9 mouse cellular contexts compared by ENCODE assay signal in genomic region chr17:35425474-35425873, GRCm38 (mm10). TPM values are rescaled to one million over a fixed set of nuclear protein-coding genes. Genes with fewer than 3 reads are reported as not detected.
DNase-seq lines count a peak whose midpoint lies in the region; ATAC-seq and TF ChIP-seq lines count a peak whose summit lies in the region.
"Not testable (repeated sequence)": the region's sequence is repeated elsewhere in the genome, so short reads cannot be mapped to it uniquely, and the experiment has no call there.
"Had no signal": no experiment of that assay in that cellular context is flagged by ENCODE, and none has a peak within 500 bp of the region (broad histone marks: within the 10 kb centered on the region; RNA-seq: fewer than 3 reads in every experiment).

No protein-coding gene starts in this region.

- not testable (repeated sequence) for H3K36me3 ChIP-seq in hindbrain, embryonic 15.5 days; limb, embryonic 10.5 days; lung, embryonic 14.5 days (ENCODE audit: insufficient read depth); stomach, postnatal 0 days (ENCODE audit: control insufficient read depth, insufficient read depth, low read length)

- intact Hi-C loops in gastrocnemius, adult 2 months (cut with DNase I), result not testable (repeated sequence)

- peak; percentile 77 for DNase-seq in CD4-positive helper T cell, adult 2 months (ENCODE audit: low read depth, low spot score)
- DNase-seq in embryo, embryonic 11 days, result peak; percentile 28
- DNase-seq in gastrocnemius, adult 2 months, result not testable (repeated sequence)
- peak; percentile 61 for DNase-seq in limb, embryonic 10.5 days (ENCODE audit: low spot score)
- peak; percentile 34 for DNase-seq in lung, embryonic 14.5 days
- peak; percentile 69 for DNase-seq in naive thymus-derived CD4-positive, alpha-beta T cell, adult 2 months (ENCODE audit: low read depth)
- DNase-seq in stomach, postnatal 0 days (ENCODE audit: low spot score), result peak; percentile 37

- H3K4me2 ChIP-seq in hindbrain, embryonic 15.5 days, result peak overlapping the region; percentile 72
- peak overlapping the region; percentile 63 for H3K4me2 ChIP-seq in lung, embryonic 14.5 days
- peak overlapping the region; percentile 53 for H3K4me2 ChIP-seq in stomach, postnatal 0 days (replicated peaks; ENCODE audit: low read depth)

- H3K9ac ChIP-seq in hindbrain, embryonic 15.5 days; lung, embryonic 14.5 days; stomach, postnatal 0 days (ENCODE audit: low read length): not testable (repeated sequence)

- WGBS in hindbrain, embryonic 15.5 days, result 17% methylated on average over 27 of the region's 28 CpGs
- WGBS in limb, embryonic 10.5 days, result 12% methylated on average over 28 of the region's 28 CpGs
- 15% methylated on average over 28 of the region's 28 CpGs for whole genome bisulfite sequencing in lung, embryonic 14.5 days
- WGBS in stomach, postnatal 0 days, result 22% methylated on average over 27 of the region's 28 CpGs

- ATAC-seq in hindbrain, embryonic 15.5 days (ENCODE audit: low FRiP score, low read depth), result peak; percentile 42; the same call in 1 of the 2 replicates
- peak; percentile 42; the same call in 1 of the 2 replicates for ATAC-seq in lung, embryonic 14.5 days (ENCODE audit: insufficient read depth)
- ATAC-seq in stomach, postnatal 0 days (ENCODE audit: low FRiP score, low TSS enrichment), result 0 out of 2 replicates have a peak, but pooled peaks have one; percentile 22

- not testable (repeated sequence) for TF ChIP-seq EP300 in stomach, postnatal 0 days (optimal IDR thresholded peaks at IDR 0.05)

- TF ChIP-seq CTCF in gastrocnemius, adult 2 months (IDR thresholded peaks at IDR 0.05); stomach, postnatal 0 days (IDR thresholded peaks at IDR 0.05; ENCODE audit: low read depth): not testable (repeated sequence)
- TF ChIP-seq CTCF in lung, embryonic 14.5 days (IDR thresholded peaks at IDR 0.05; ENCODE audit: low read depth), result 0 out of 2 replicates have a peak, but pooled peaks have one; percentile 9

- peak overlapping the region; percentile 64 for H3K4me3 ChIP-seq in gastrocnemius, adult 2 months
- H3K4me3 ChIP-seq in hindbrain, embryonic 15.5 days, result peak overlapping the region; percentile 40
- H3K4me3 ChIP-seq in limb, embryonic 10.5 days, result peak overlapping the region; percentile 44
- H3K4me3 ChIP-seq in lung, embryonic 14.5 days (ENCODE audit: low read depth, low read length), result peak overlapping the region; percentile 34
- peak overlapping the region; percentile 35; the same call in 1 of the 2 replicates for H3K4me3 ChIP-seq in stomach, postnatal 0 days (ENCODE audit: low read depth, low read length)

- H3K4me1 ChIP-seq in hindbrain, embryonic 15.5 days (replicated peaks); lung, embryonic 14.5 days (ENCODE audit: insufficient read depth); stomach, postnatal 0 days (replicated peaks; ENCODE audit: control insufficient read depth, insufficient read depth): not testable (repeated sequence)
- H3K4me1 ChIP-seq in limb, embryonic 10.5 days, result peaks cover 11% of the 10 kb centered on the region

- H3K9me3 ChIP-seq in hindbrain, embryonic 15.5 days; limb, embryonic 10.5 days (replicated peaks); lung, embryonic 14.5 days (ENCODE audit: low read depth, low read length); stomach, postnatal 0 days (ENCODE audit: control insufficient read depth, low read length): not testable (repeated sequence)

- H3K27me3 ChIP-seq in hindbrain, embryonic 15.5 days, result peaks cover 26% of the 10 kb centered on the region
- peaks cover 48% of the 10 kb centered on the region for H3K27me3 ChIP-seq in limb, embryonic 10.5 days (ENCODE audit: low read depth, poor library complexity, severe bottlenecking)
- H3K27me3 ChIP-seq in lung, embryonic 14.5 days (ENCODE audit: insufficient read depth, low read length), result peaks cover 25% of the 10 kb centered on the region
- H3K27me3 ChIP-seq in stomach, postnatal 0 days (ENCODE audit: control insufficient read depth, insufficient read depth, low read length), result not testable (repeated sequence)

- H3K27ac ChIP-seq in gastrocnemius, adult 2 months; hindbrain, embryonic 15.5 days (replicated peaks); limb, embryonic 10.5 days; lung, embryonic 14.5 days (ENCODE audit: low read depth); stomach, postnatal 0 days (replicated peaks): not testable (repeated sequence)

RNA-seq across cellular contexts. Expression of gene H2-Q6, which starts 0.8 kb away (rescaled TPM):
- total RNA-seq in gastrocnemius, adult 2 months (2021), result under 1 TPM in 1 of 2 experiments, not detected in 1; 0.18 TPM
- polyA plus RNA-seq in hindbrain, embryonic 15.5 days (2015; fragmentation: Nextera tagmentation; extraction: Ambion mirVana), result 0.60 and 1.5 TPM in 2 replicates
- polyA plus RNA-seq in limb, embryonic 10.5 days (2016; fragmentation: Nextera tagmentation; extraction: Ambion mirVana), result 2.6 and 3.8 TPM in 2 replicates
- 0.54 and 0.61 TPM in 2 replicates for polyA plus RNA-seq in lung, embryonic 14.5 days (2014; fragmentation: Nextera tagmentation; extraction: Ambion mirVana)
- polyA plus RNA-seq in stomach, postnatal 0 days (2015; fragmentation: Nextera tagmentation; extraction: Ambion mirVana), result 0.22 and 0.35 TPM in 2 replicates
- total RNA-seq: layer of hippocampus, postnatal 14 days had no signal

RNA-seq across cellular contexts. Expression of gene H2-Q7, which starts 13.5 kb away (rescaled TPM):
- under 1 TPM; 0.61 to 0.82 TPM for total RNA-seq in gastrocnemius, adult 2 months (2021)
- 3.8 and 4.1 TPM in 2 replicates for polyA plus RNA-seq in hindbrain, embryonic 15.5 days (2015; fragmentation: Nextera tagmentation; extraction: Ambion mirVana)
- polyA plus RNA-seq in limb, embryonic 10.5 days (2016; fragmentation: Nextera tagmentation; extraction: Ambion mirVana), result 24.7 and 28.4 TPM in 2 replicates
- 6.9 and 7.3 TPM in 2 replicates for polyA plus RNA-seq in lung, embryonic 14.5 days (2014; fragmentation: Nextera tagmentation; extraction: Ambion mirVana)
- 0.96 and 1.2 TPM in 2 replicates for polyA plus RNA-seq in stomach, postnatal 0 days (2015; fragmentation: Nextera tagmentation; extraction: Ambion mirVana)

RNA-seq across cellular contexts. Expression of gene H2-Q10, which starts 44.4 kb away (rescaled TPM):
- total RNA-seq in gastrocnemius, adult 2 months (2021), result under 1 TPM; 0.05 to 0.33 TPM
- 0.38 and 0.78 TPM in 2 replicates for polyA plus RNA-seq in hindbrain, embryonic 15.5 days (2015; fragmentation: Nextera tagmentation; extraction: Ambion mirVana)
- 0.51 and 0.53 TPM in 2 replicates for polyA plus RNA-seq in limb, embryonic 10.5 days (2016; fragmentation: Nextera tagmentation; extraction: Ambion mirVana)
- polyA plus RNA-seq in lung, embryonic 14.5 days (2014; fragmentation: Nextera tagmentation; extraction: Ambion mirVana), result 0.08 and 0.28 TPM in 2 replicates
- 0.99 and 1.4 TPM in 2 replicates for polyA plus RNA-seq in stomach, postnatal 0 days (2015; fragmentation: Nextera tagmentation; extraction: Ambion mirVana)
- total RNA-seq: layer of hippocampus, postnatal 14 days had no signal

RNA-seq across cellular contexts. Expression of gene H2-Q4, which starts 46.1 kb away (rescaled TPM):
- 1 to 10 TPM; 3.1 to 3.5 TPM for total RNA-seq in gastrocnemius, adult 2 months (2021)
- 1.0 and 1.7 TPM in 2 replicates for polyA plus RNA-seq in hindbrain, embryonic 15.5 days (2015; fragmentation: Nextera tagmentation; extraction: Ambion mirVana)
- polyA plus RNA-seq in limb, embryonic 10.5 days (2016; fragmentation: Nextera tagmentation; extraction: Ambion mirVana), result 2.2 and 3.6 TPM in 2 replicates
- polyA plus RNA-seq in lung, embryonic 14.5 days (2014; fragmentation: Nextera tagmentation; extraction: Ambion mirVana), result 5.0 and 6.0 TPM in 2 replicates
- 2.7 and 3.3 TPM in 2 replicates for polyA plus RNA-seq in stomach, postnatal 0 days (2015; fragmentation: Nextera tagmentation; extraction: Ambion mirVana)
